Mouse (Mus musculus) cerebellum, postnatal 14 days (tissue): ENCODE measurements at regions not wholly inside any gene's neighbourhood (a gene's known extent, or its start where the extent isn't known, plus 50 kb on each side); places are given as distances from the start of the nearest gene placed in this dataset.

Experiments used
- DNase-seq, 2 experiments: peaks; one replicate each; pipeline ENCODE4 v3.0.0; 2021; ENCODE audit warnings: mixed read lengths in 2 of 2

DNA sequence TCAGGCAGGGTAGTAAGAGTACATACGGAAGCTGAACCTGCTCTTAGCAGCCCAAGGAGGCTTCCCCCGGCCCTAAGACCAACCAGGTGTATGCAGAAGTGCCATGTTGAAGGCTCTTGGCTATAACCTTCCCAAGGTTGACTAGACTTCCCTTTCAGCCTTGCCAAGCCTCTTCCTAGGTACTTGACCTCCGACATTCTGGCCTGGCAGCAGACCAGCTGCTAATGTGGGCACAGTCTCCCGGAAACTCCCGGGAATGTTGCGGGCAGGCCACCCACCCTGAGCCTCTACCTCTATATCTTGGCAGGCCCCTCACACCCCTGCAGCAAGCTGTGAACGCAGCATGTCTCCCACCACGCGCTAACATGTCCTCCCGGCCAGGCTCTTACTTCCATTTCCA is 201.1 kb downstream of the Thbs2 start:
- DNase-seq: no peak

GRCm38 (mm10) chr17:14481746-14482145 is 202.4 kb downstream of the Smoc2 start:
- DNase-seq: no peak

GRCm38 (mm10) chr17:14478938-14479505 is 199.7 kb downstream of the Smoc2 start:
- no peak for DNase-seq

DNA sequence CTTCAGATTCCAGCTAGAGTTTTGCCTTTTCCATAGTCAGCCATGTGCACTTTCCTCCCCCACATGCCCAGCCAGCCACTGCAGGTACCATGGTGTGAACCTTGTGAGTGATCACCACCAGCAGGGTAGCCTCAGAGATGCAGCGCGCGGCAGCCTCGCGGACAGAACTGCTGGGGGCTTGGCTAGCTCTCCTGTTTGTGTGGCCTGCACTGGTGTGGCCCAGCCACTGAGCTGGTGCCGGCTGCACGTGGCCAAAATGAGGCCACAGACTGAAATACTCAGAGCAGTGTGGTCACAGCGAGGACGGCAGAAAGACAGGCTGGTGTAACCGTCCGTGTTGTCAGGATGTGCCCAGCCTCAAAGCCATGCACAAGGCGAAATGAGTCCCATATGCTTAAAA is 197.4 kb downstream of the Smoc2 start:
- no peak for DNase-seq

DNA sequence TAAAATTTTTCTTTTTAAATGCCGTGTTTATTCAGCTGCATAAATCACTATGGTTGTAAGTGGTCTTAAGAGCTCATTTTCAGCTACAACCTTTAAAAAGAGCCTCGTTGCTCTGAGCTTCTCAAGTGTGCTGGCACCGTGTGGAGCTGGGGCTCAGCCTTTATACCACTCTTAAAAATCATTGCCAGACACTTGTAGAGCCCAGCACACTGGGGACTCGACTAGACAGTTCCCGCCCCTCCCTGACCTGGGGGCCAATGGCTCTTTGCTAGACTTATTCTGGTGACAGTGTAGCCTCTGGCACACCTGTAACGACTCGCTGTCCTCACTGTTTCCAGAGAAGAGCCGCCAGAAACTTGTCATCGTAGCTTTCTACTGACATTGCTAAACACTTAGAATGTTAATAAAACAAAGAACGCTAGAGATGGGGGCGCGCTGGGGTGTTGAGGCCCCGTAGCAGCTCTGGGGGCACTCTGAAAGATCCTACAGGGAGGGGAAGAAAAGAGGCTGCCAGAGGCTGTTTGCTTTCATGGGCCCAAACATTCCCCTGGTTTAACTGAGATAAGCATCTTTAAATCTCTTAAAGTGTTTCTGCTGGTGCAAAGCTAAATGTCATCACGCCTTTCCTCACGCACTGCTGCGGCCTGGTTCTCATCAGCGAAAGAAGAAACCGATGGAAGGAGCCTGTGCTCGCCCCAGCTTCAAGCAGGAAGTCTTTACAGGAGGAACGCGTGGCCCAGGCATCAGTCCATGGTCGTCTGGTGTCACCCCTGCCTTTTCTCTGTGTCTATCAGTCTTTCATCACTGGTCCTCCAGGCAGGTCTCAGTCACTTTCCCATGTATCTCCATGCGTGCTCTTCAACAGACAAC is 196.7 kb downstream of the Smoc2 start:
- no peak for DNase-seq

DNA sequence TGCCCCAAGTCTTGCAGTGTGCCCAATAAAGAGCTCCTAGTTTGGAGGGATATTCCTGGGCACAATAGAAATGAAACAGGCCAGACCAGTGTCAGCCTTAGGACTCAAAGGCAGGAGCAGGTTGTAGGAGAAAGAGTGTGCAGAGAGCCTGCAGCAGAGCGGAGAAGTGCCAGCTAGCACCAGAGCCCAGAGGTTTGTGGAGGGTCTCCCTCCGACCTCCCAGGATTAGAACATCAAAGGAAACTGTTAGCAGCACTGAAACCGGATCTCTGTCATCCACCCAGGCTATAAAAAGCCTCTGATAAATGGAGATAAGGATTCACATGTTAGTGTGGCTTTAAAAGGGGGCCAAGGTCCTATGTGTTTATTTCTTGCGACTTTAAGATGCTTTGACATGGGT is 196.0 kb downstream of the Smoc2 start:
- DNase-seq: no peak

DNA sequence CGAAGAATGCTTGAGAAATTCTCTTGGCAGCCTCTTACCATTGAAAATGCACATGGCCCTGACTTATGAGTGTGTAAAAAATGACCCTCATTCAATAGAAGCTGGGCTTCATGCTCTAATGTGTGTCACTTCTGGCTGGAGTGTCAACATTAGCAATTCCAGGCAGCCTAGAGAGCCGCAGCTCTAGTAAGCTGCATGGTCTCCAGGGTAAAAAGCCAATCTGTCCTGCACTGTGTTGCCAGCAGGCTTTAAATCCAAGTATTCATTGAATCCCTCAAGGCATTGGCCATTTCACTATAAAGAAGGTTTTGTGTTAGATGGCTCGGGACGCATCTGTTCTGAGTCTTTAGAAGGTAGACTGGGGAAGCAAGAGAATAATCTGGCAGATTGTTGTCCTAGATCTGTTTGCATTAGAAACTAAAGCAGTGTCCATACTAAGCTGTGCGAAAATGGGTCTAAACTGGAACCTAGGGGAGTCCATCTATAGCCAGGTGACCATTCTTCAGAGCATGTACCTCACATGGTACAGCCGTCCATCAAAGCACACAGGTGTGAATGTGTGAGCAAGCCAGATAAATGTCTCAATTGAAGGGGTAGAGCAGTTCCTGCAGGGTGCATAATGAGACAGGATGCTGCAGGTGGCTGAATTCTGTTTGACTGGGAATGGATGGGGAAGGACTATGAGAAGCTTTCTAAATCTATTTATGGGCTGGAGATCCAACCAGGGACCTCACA is 189.6 kb downstream of the Smoc2 start:
- peak in 1 of 2 experiments; percentile 19 for DNase-seq

DNA sequence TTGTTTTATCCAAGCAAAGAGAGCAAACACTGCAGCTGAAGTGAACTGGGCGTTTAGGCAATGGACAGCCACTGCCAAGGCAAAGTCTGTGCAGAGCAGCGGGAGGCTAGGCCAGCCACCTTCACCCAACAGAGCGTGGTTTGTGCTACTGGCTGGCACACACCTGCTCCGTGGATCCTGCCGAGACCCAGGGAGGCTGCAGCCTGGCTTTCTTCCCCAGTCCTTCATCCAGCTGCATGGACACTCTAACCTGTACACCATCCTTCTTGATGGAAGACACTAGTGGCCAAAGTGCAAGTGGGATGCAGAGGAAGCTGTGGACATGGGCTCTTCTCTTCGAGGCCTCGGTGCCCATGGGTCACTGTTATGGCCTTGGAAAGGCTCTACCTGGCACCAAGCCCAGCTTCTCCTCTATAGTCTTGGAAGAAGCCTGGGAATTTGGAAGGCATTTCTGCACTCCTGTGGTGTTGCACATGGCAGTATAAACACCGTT is 176.0 kb downstream of the Smoc2 start:
- DNase-seq: peak; percentile 90 to 94
